Comparison of ENCODE assay signal across 11 mouse cellular contexts in genomic region chr4:114515330-114515771, GRCm38 (mm10).
DNase-seq lines count a peak whose midpoint lies in the region; ATAC-seq lines count a peak whose summit lies in the region.
"Had no signal": no experiment of that assay in that cellular context is flagged by ENCODE, and none has a peak within 500 bp of the region (broad histone marks: within the 10 kb centered on the region; RNA-seq: fewer than 3 reads in every experiment).

No protein-coding gene starts in this region.

- peaks cover 22% of the 10 kb centered on the region for H3K4me1 ChIP-seq in kidney, embryonic 15.5 days
- peaks cover 11% of the 10 kb centered on the region; the same call in 1 of the 2 replicates for H3K4me1 ChIP-seq in kidney, embryonic 14.5 days (ENCODE audit: control insufficient read depth, insufficient read depth, low read length)
- peaks cover 25% of the 10 kb centered on the region for H3K4me1 ChIP-seq in limb, embryonic 13.5 days

- no peak overlapping the region for H3K9ac ChIP-seq in kidney, embryonic 15.5 days
- H3K9ac ChIP-seq in kidney, embryonic 14.5 days (ENCODE audit: low read depth, low read length): no peak overlapping the region
- H3K9ac ChIP-seq in limb, embryonic 13.5 days: no peak overlapping the region
- H3K9ac ChIP-seq: forebrain, embryonic 13.5 days; hindbrain, embryonic 12.5 days had no signal

- no peaks in the 10 kb centered on the region for H3K36me3 ChIP-seq in kidney, embryonic 15.5 days
- no peaks in the 10 kb centered on the region for H3K36me3 ChIP-seq in kidney, embryonic 14.5 days (ENCODE audit: control insufficient read depth, insufficient read depth, low read length)
- no peaks in the 10 kb centered on the region for H3K36me3 ChIP-seq in limb, embryonic 13.5 days
- H3K36me3 ChIP-seq: hindbrain, embryonic 12.5 days had no signal

- 41% methylated on average over 5 of the region's 5 CpGs for WGBS in kidney, embryonic 15.5 days
- WGBS in kidney, embryonic 14.5 days: 43% methylated on average over 5 of the region's 5 CpGs
- 28% methylated on average over 5 of the region's 5 CpGs for WGBS in limb, embryonic 13.5 days

- H3K27ac ChIP-seq in kidney, embryonic 15.5 days: peak overlapping the region; percentile 38
- H3K27ac ChIP-seq in kidney, embryonic 14.5 days (ENCODE audit: low read depth, low read length): no peak overlapping the region
- H3K27ac ChIP-seq in limb, embryonic 13.5 days: peak overlapping the region; percentile 52; the same call in 1 of the 2 replicates
- H3K27ac ChIP-seq: forebrain, embryonic 13.5 days had no signal

- peak; percentile 24 for DNase-seq in right cerebral cortex, adult 18-20 months
- no peak for DNase-seq in right cerebral cortex, postnatal 14 days
- DNase-seq in fibroblast of lung, adult 2 months (ENCODE audit: low read depth): peak; percentile 58
- DNase-seq in spleen, postnatal 14 days (ENCODE audit: low spot score in 2 of 2): no peak
- DNase-seq: cerebellum, postnatal 25 days had no signal

- no peaks in the 10 kb centered on the region for H3K9me3 ChIP-seq in kidney, embryonic 15.5 days (replicated peaks)
- H3K9me3 ChIP-seq in kidney, embryonic 14.5 days (ENCODE audit: control insufficient read depth, low read length): no peaks in the 10 kb centered on the region
- H3K9me3 ChIP-seq in limb, embryonic 13.5 days: no peaks in the 10 kb centered on the region
- H3K9me3 ChIP-seq: forebrain, embryonic 13.5 days; hindbrain, embryonic 12.5 days had no signal

- H3K4me2 ChIP-seq in kidney, embryonic 15.5 days: no peak overlapping the region
- no peak overlapping the region for H3K4me2 ChIP-seq in kidney, embryonic 14.5 days (replicated peaks; ENCODE audit: low read depth, low read length)
- no peak overlapping the region for H3K4me2 ChIP-seq in limb, embryonic 13.5 days (replicated peaks)
- H3K4me2 ChIP-seq: forebrain, embryonic 13.5 days; hindbrain, embryonic 12.5 days had no signal

- ATAC-seq in kidney, embryonic 15.5 days (replicated peaks; ENCODE audit: low FRiP score): peak; percentile 41; the same call in 1 of the 2 replicates
- no peak for ATAC-seq in kidney, embryonic 14.5 days (ENCODE audit: low FRiP score, low TSS enrichment)
- no peak; the same call in 1 of the 2 replicates for ATAC-seq in limb, embryonic 13.5 days (ENCODE audit: low FRiP score, low read depth)
- no peak for ATAC-seq in cerebellum, adult (ENCODE audit: insufficient number of reproducible peaks, low FRiP score, low TSS enrichment)
- ATAC-seq: forebrain, embryonic 13.5 days had no signal

- no peak overlapping the region for H3K4me3 ChIP-seq in kidney, embryonic 15.5 days (replicated peaks)
- no peak overlapping the region for H3K4me3 ChIP-seq in kidney, embryonic 14.5 days (ENCODE audit: low read length)
- no peak overlapping the region for H3K4me3 ChIP-seq in limb, embryonic 13.5 days
- H3K4me3 ChIP-seq: forebrain, embryonic 13.5 days; hindbrain, embryonic 12.5 days had no signal

- no peaks in the 10 kb centered on the region; the same call in 1 of the 2 replicates for H3K27me3 ChIP-seq in kidney, embryonic 15.5 days
- no peaks in the 10 kb centered on the region for H3K27me3 ChIP-seq in kidney, embryonic 14.5 days (ENCODE audit: control insufficient read depth, insufficient read depth, low read length)
- peaks cover 19% of the 10 kb centered on the region for H3K27me3 ChIP-seq in limb, embryonic 13.5 days
- H3K27me3 ChIP-seq: forebrain, embryonic 13.5 days; hindbrain, embryonic 12.5 days had no signal

Comparison
In these comparisons a context has a peak if more than half of its experiments do, and no peak if none do; other contexts are left out.
1. DNase-seq: peak in right cerebral cortex, adult 18-20 months (single experiment) and fibroblast of lung, adult 2 months (single experiment); none in right cerebral cortex, postnatal 14 days (single experiment) and spleen, postnatal 14 days (0 of 2).